Mouse (Mus musculus): Measurements from ENCODE around the gene Ube2f. TPM values are rescaled to one million over a fixed set of nuclear protein-coding genes. Genes with fewer than 3 reads are reported as not detected.

The Ube2f gene
- polyA plus RNA-seq, 1 experiment, result 86.4 TPM

GRCm38 (mm10) chr1:91250415-91251147 lies 477 bp downstream of the Ube2f start:
- Histone ChIP-seq H3K4me3 (ENCODE audit: insufficient read depth, low read length) (peak overlapping the region; percentile 95), H3K27ac (ENCODE audit: insufficient read depth, low read depth, low read length) (peak overlapping the region; percentile 81), H3K4me1 (ENCODE audit: control insufficient read depth, insufficient read depth, low read length) (peaks cover 39% of the 10 kb centered on the region)
- TF ChIP-seq POLR2A (IDR thresholded peaks at IDR 0.05; ENCODE audit: borderline replicate concordance, low read depth, low read length) (no peak), CTCF (IDR thresholded peaks at IDR 0.05; ENCODE audit: low read depth, low read length) (no peak)

GRCm38 (mm10) chr1:91251148-91251650 lies 1.1 kb downstream of the Ube2f start:
- Histone ChIP-seq H3K4me1 (ENCODE audit: control insufficient read depth, insufficient read depth, low read length) (peaks cover 41% of the 10 kb centered on the region), H3K27ac (ENCODE audit: insufficient read depth, low read depth, low read length) (peak overlapping the region; percentile 81), H3K4me3 (ENCODE audit: insufficient read depth, low read length) (peak overlapping the region; percentile 95)
- TF ChIP-seq CTCF (IDR thresholded peaks at IDR 0.05; ENCODE audit: low read depth, low read length), result no peak
- no peak for TF ChIP-seq POLR2A (IDR thresholded peaks at IDR 0.05; ENCODE audit: borderline replicate concordance, low read depth, low read length)

GRCm38 (mm10) chr1:91251927-91252326 lies 1.8 kb downstream of the Ube2f start:
- peak overlapping the region; percentile 95 for H3K4me3 ChIP-seq (ENCODE audit: insufficient read depth, low read length)
- peak; percentile 45 for TF ChIP-seq CTCF (IDR thresholded peaks at IDR 0.05; ENCODE audit: low read depth, low read length)
- TF ChIP-seq POLR2A (IDR thresholded peaks at IDR 0.05; ENCODE audit: borderline replicate concordance, low read depth, low read length), result no peak
- H3K4me1 ChIP-seq (ENCODE audit: control insufficient read depth, insufficient read depth, low read length), result peaks cover 49% of the 10 kb centered on the region
- H3K27ac ChIP-seq (ENCODE audit: insufficient read depth, low read depth, low read length), result peak overlapping the region; percentile 66

GRCm38 (mm10) chr1:91257918-91258317 lies 7.8 kb downstream of the Ube2f start:
- TF ChIP-seq POLR2A (IDR thresholded peaks at IDR 0.05; ENCODE audit: borderline replicate concordance, low read depth, low read length) (no peak), CTCF (IDR thresholded peaks at IDR 0.05; ENCODE audit: low read depth, low read length) (no peak)
- peak overlapping the region; percentile 9; the same call in 1 of the 2 replicates for H3K27ac ChIP-seq (ENCODE audit: insufficient read depth, low read depth, low read length)
- H3K4me3 ChIP-seq (ENCODE audit: insufficient read depth, low read length), result no peak overlapping the region
- peaks cover 51% of the 10 kb centered on the region for H3K4me1 ChIP-seq (ENCODE audit: control insufficient read depth, insufficient read depth, low read length)

GRCm38 (mm10) chr1:91259794-91260193 lies 9.7 kb downstream of the Ube2f start:
- H3K27ac ChIP-seq (ENCODE audit: insufficient read depth, low read depth, low read length), result no peak overlapping the region
- no peak for TF ChIP-seq POLR2A (IDR thresholded peaks at IDR 0.05; ENCODE audit: borderline replicate concordance, low read depth, low read length)
- TF ChIP-seq CTCF (IDR thresholded peaks at IDR 0.05; ENCODE audit: low read depth, low read length), result no peak
- peaks cover 42% of the 10 kb centered on the region for H3K4me1 ChIP-seq (ENCODE audit: control insufficient read depth, insufficient read depth, low read length)
- no peak overlapping the region for H3K4me3 ChIP-seq (ENCODE audit: insufficient read depth, low read length)

- H3K4me3 ChIP-seq (ENCODE audit: insufficient read depth, low read length), result no peak overlapping the region
- H3K4me1 ChIP-seq (ENCODE audit: control insufficient read depth, insufficient read depth, low read length), result peaks cover 25% of the 10 kb centered on the region
- H3K27ac ChIP-seq (ENCODE audit: insufficient read depth, low read depth, low read length), result no peak overlapping the region
- TF ChIP-seq CTCF (IDR thresholded peaks at IDR 0.05; ENCODE audit: low read depth, low read length), result no peak
- TF ChIP-seq POLR2A (IDR thresholded peaks at IDR 0.05; ENCODE audit: borderline replicate concordance, low read depth, low read length), result no peak
Measured at GRCm38 (mm10) chr1:91262508-91262907, 12.4 kb downstream of the Ube2f start.

GRCm38 (mm10) chr1:91272260-91272659 lies 22.2 kb downstream of the Ube2f start:
- no peak overlapping the region for H3K4me3 ChIP-seq (ENCODE audit: insufficient read depth, low read length)
- H3K4me1 ChIP-seq (ENCODE audit: control insufficient read depth, insufficient read depth, low read length), result peaks cover 28% of the 10 kb centered on the region
- no peak overlapping the region for H3K27ac ChIP-seq (ENCODE audit: insufficient read depth, low read depth, low read length)
- TF ChIP-seq POLR2A (IDR thresholded peaks at IDR 0.05; ENCODE audit: borderline replicate concordance, low read depth, low read length) (no peak), CTCF (IDR thresholded peaks at IDR 0.05; ENCODE audit: low read depth, low read length) (no peak)

GRCm38 (mm10) chr1:91276581-91276980 lies 26.5 kb downstream of the Ube2f start:
- TF ChIP-seq CTCF (IDR thresholded peaks at IDR 0.05; ENCODE audit: low read depth, low read length) (no peak), POLR2A (IDR thresholded peaks at IDR 0.05; ENCODE audit: borderline replicate concordance, low read depth, low read length) (no peak)
- H3K27ac ChIP-seq (ENCODE audit: insufficient read depth, low read depth, low read length), result no peak overlapping the region
- peaks cover 26% of the 10 kb centered on the region for H3K4me1 ChIP-seq (ENCODE audit: control insufficient read depth, insufficient read depth, low read length)
- no peak overlapping the region for H3K4me3 ChIP-seq (ENCODE audit: insufficient read depth, low read length)

GRCm38 (mm10) chr1:91277480-91277879 lies 27.4 kb downstream of the Ube2f start:
- Histone ChIP-seq H3K27ac (ENCODE audit: insufficient read depth, low read depth, low read length) (no peak overlapping the region), H3K4me3 (ENCODE audit: insufficient read depth, low read length) (no peak overlapping the region), H3K4me1 (ENCODE audit: control insufficient read depth, insufficient read depth, low read length) (peaks cover 21% of the 10 kb centered on the region)
- TF ChIP-seq POLR2A (IDR thresholded peaks at IDR 0.05; ENCODE audit: borderline replicate concordance, low read depth, low read length) (no peak), CTCF (IDR thresholded peaks at IDR 0.05; ENCODE audit: low read depth, low read length) (no peak)

- Histone ChIP-seq H3K4me1 (ENCODE audit: control insufficient read depth, insufficient read depth, low read length) (peaks cover 25% of the 10 kb centered on the region), H3K4me3 (ENCODE audit: insufficient read depth, low read length) (no peak overlapping the region), H3K27ac (ENCODE audit: insufficient read depth, low read depth, low read length) (no peak overlapping the region)
- TF ChIP-seq CTCF (IDR thresholded peaks at IDR 0.05; ENCODE audit: low read depth, low read length) (no peak), POLR2A (IDR thresholded peaks at IDR 0.05; ENCODE audit: borderline replicate concordance, low read depth, low read length) (no peak)
Measured at GRCm38 (mm10) chr1:91278410-91279119, 28.5 kb downstream of the Ube2f start.

Data from bone marrow macrophage, adult 2 months (primary cell).